Mouse (Mus musculus) mesoderm, embryonic 11.5 days (tissue): ENCODE measurements around the gene Gm2431.
"Not testable (repeated sequence)": the region's sequence is repeated elsewhere in the genome, so short reads cannot be mapped to it uniquely, and the experiment has no call there.

Experiments
- DNase-seq: peaks from one replicate; pipeline ENCODE4 v3.0.0-alpha.2; 2012; ENCODE audit warnings: low read depth, low spot score

Gene Gm2431

GRCm38 (mm10) chr7:142258254-142258653 is at the start of gene Gm2431:
Gene Gm2431 (minus strand): TSS chr7:142258354.
- not testable (repeated sequence) for DNase-seq

GRCm38 (mm10) chr7:142303929-142304328 is 45.8 kb upstream of the Gm2431 start:
- not testable (repeated sequence) for DNase-seq

GRCm38 (mm10) chr7:142303249-142303648 is 45.1 kb upstream of the Gm2431 start, which contains the start of gene Krtap5-4:
Gene Krtap5-4 (plus strand): TSS chr7:142303549.
- no peak for DNase-seq

- DNase-seq = not testable (repeated sequence)
These were observed 38.9 kb upstream of the Gm2431 start, which contains the start of gene Krtap5-1 for GRCm38 (mm10) chr7:142297018-142297417. Gene Krtap5-1 (minus strand): TSS chr7:142297118.

GRCm38 (mm10) chr7:142296108-142296507 is 38.0 kb upstream of the Gm2431 start:
- DNase-seq = not testable (repeated sequence)

- no peak for DNase-seq
These were observed 37.3 kb upstream of the Gm2431 start for GRCm38 (mm10) chr7:142295418-142295817.

GRCm38 (mm10) chr7:142293851-142294250 is 35.7 kb upstream of the Gm2431 start:
- DNase-seq = not testable (repeated sequence)

GRCm38 (mm10) chr7:142285910-142286612 is 27.9 kb upstream of the Gm2431 start:
- DNase-seq = peak; percentile 32

GRCm38 (mm10) chr7:142285130-142285835 is 27.1 kb upstream of the Gm2431 start:
- DNase-seq = peak; percentile 57

- DNase-seq = peak; percentile 94
These were observed 26.5 kb upstream of the Gm2431 start for GRCm38 (mm10) chr7:142284615-142285080.

GRCm38 (mm10) chr7:142284023-142284591 is 26.0 kb upstream of the Gm2431 start:
- peak; percentile 72 for DNase-seq

- DNase-seq = not testable (repeated sequence)
These were observed 24.7 kb upstream of the Gm2431 start for GRCm38 (mm10) chr7:142282847-142283246.

- DNase-seq = not testable (repeated sequence)
These were observed 21.1 kb upstream of the Gm2431 start for GRCm38 (mm10) chr7:142279291-142279690.

- DNase-seq = peak; percentile 73
These were observed 20.0 kb upstream of the Gm2431 start for GRCm38 (mm10) chr7:142278183-142278582.

GRCm38 (mm10) chr7:142274263-142274662 is 16.1 kb upstream of the Gm2431 start, which contains the start of gene Gm4559:
Gene Gm4559 (minus strand): TSS chr7:142274363.
- DNase-seq = not testable (repeated sequence)

- DNase-seq = peak; percentile 46
These were observed 2.6 kb downstream of the Gm2431 start for GRCm38 (mm10) chr7:142255517-142255916.

GRCm38 (mm10) chr7:142249824-142250223 is 8.3 kb downstream of the Gm2431 start:
- peak; percentile 48 for DNase-seq

- no peak for DNase-seq
These were observed 17.2 kb downstream of the Gm2431 start, which contains the start of gene Gm40460 for GRCm38 (mm10) chr7:142240978-142241377. Gene Gm40460 (minus strand): TSS chr7:142241078.

- no peak for DNase-seq
These were observed 26.6 kb downstream of the Gm2431 start for GRCm38 (mm10) chr7:142231540-142231939.

- not testable (repeated sequence) for DNase-seq
These were observed 28.3 kb downstream of the Gm2431 start, which contains the start of gene Krtap5-5 for GRCm38 (mm10) chr7:142229871-142230270. Gene Krtap5-5 (minus strand): TSS chr7:142229971.

- no peak for DNase-seq
These were observed 33.6 kb downstream of the Gm2431 start for GRCm38 (mm10) chr7:142224518-142224917.

GRCm38 (mm10) chr7:142212136-142212535 is 46.0 kb downstream of the Gm2431 start:
- not testable (repeated sequence) for DNase-seq
